Mouse (Mus musculus) spleen, adult 2 months (tissue): ENCODE results near the gene Ppp1r11. TPM values are rescaled to one million over a fixed set of nuclear protein-coding genes. Genes with fewer than 3 reads are reported as not detected.

Experiments
- DNase-seq, 2 experiments: peaks; one replicate each; pipeline versions ENCODE4 v3.0.0 to v3.0.0-alpha.2; 2012 to 2021; ENCODE audit warnings: low spot score in 2 of 2, low read depth in 1 of 2
- H3K27ac ChIP-seq: fragments of 200-500 bp; 2 replicates; pipeline ENCODE4 v1.5.1; 2012; ENCODE audit warnings: low read length, inconsistent platforms; ENCODE audit not compliant: insufficient read depth
- H3K27me3 ChIP-seq: fragments of 200-500 bp; 2 replicates; pipeline ENCODE4 v1.6.1; 2012; ENCODE audit warnings: mild to moderate bottlenecking, moderate library complexity, low read length, inconsistent platforms; ENCODE audit not compliant: control insufficient read depth, insufficient read depth
- H3K36me3 ChIP-seq: fragments of 200-500 bp; 2 replicates; pipeline ENCODE4 v1.6.1; 2012; ENCODE audit warnings: mild to moderate bottlenecking, low read length, inconsistent platforms; ENCODE audit not compliant: control insufficient read depth, insufficient read depth
- H3K4me1 ChIP-seq: fragments of 200-500 bp; 2 replicates; pipeline ENCODE4 v1.6.1; 2011; ENCODE audit warnings: inconsistent platforms; ENCODE audit not compliant: control insufficient read depth, insufficient read depth, insufficient read length
- H3K4me3 ChIP-seq: fragments of 200-500 bp; 2 replicates; pipeline ENCODE4 v1.5.1; 2011; ENCODE audit warnings: mild to moderate bottlenecking, inconsistent platforms; ENCODE audit not compliant: insufficient read depth, insufficient read length; ENCODE audit errors: extremely low read depth
- CTCF ChIP-seq: fragments of 200-500 bp; IDR thresholded peaks from 2 replicates; pipeline ENCODE4 v1.5.1; 2011; ENCODE audit warnings: mild to moderate bottlenecking, inconsistent platforms; ENCODE audit not compliant: insufficient read depth, insufficient read length, insufficient replicate concordance; ENCODE audit errors: extremely low read depth
- POLR2A ChIP-seq: fragments of 200-500 bp; IDR thresholded peaks from 2 replicates; pipeline ENCODE4 v1.6.1; 2011; ENCODE audit warnings: low read depth, low read length, inconsistent platforms
- WGBS: fragments of 180-500 bp; shearing (Covaris S2); methylation state at CpG from one replicate; pipeline ENCODE4 v1.1.7; 2018; 5-methylcytosine and 5-hydroxymethylcytosine counted together
- polyA plus RNA-seq: library from polyadenylated mRNA; depleted of rRNA; stranded (reverse); fragments of >200 nt; gene quantifications from 2 replicates; pipeline ENCODE4 v1.2.3, GENCODE M21; 2012

Gene Ppp1r11
- polyA plus RNA-seq, 1 experiment: 36.3 TPM

- Histone ChIP-seq H3K27ac (no peak overlapping the region), H3K27me3 (no peaks in the 10 kb centered on the region), H3K4me1 (no peaks in the 10 kb centered on the region), H3K4me3 (no peak overlapping the region), H3K36me3 (no peaks in the 10 kb centered on the region)
- DNase-seq: no peak
- TF ChIP-seq POLR2A (no peak), CTCF (no peak)
- WGBS: 60% methylated on average over 4 of the region's 4 CpGs
These were observed 30.3 kb upstream of the Ppp1r11 start for GRCm38 (mm10) chr17:36981845-36982244.

- Histone ChIP-seq H3K4me1 (no peaks in the 10 kb centered on the region), H3K4me3 (no peak within 1 kb of the TSS), H3K27me3 (no peaks in the 10 kb centered on the region), H3K27ac (no peak within 1 kb of the TSS), H3K36me3 (no peaks in the 10 kb centered on the region)
- DNase-seq: no peak
- WGBS: 37% methylated on average over 18 of the region's 18 CpGs
- no peak for TF ChIP-seq POLR2A
- no peak for TF ChIP-seq CTCF
These were observed 29.8 kb upstream of the Ppp1r11 start, which contains the start of gene 2410137M14Rik for GRCm38 (mm10) chr17:36981221-36981813. 2410137M14Rik (minus strand) TSS chr17:36981237.

- Histone ChIP-seq H3K4me3 (no peak overlapping the region), H3K36me3 (no peaks in the 10 kb centered on the region), H3K4me1 (no peaks in the 10 kb centered on the region), H3K27ac (no peak overlapping the region), H3K27me3 (no peaks in the 10 kb centered on the region)
- WGBS: 76% methylated on average over 8 of the region's 8 CpGs
- no peak for TF ChIP-seq POLR2A
- no peak for TF ChIP-seq CTCF
- no peak for DNase-seq
These were observed 21.8 kb upstream of the Ppp1r11 start for GRCm38 (mm10) chr17:36973271-36973787.

DNA sequence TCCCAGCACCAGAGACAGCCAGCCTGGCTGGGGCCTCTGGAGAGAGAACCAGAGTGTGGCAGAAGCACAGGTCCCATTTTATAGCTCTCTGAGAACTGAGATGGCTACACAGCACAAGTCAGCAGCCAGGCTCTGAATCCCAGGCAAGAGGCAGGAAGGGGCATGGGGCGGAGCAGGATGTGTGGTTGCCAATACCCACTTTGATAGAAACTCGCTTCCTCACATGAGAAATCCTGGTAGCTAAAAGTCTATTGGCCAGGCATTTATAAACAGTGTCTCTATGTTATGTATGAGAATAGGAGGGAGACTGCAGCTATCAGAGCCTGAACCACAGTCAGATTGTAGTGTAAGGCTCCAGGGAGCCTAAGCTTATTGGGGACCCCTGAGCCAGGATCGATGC is 21.2 kb upstream of the Ppp1r11 start:
- no peak for DNase-seq
- no peak overlapping the region for H3K27ac ChIP-seq
- H3K4me1 ChIP-seq: no peaks in the 10 kb centered on the region
- TF ChIP-seq POLR2A (no peak), CTCF (no peak)
- WGBS: 37% methylated on average over 3 of the region's 3 CpGs
- no peaks in the 10 kb centered on the region for H3K27me3 ChIP-seq
- no peaks in the 10 kb centered on the region for H3K36me3 ChIP-seq
- no peak overlapping the region for H3K4me3 ChIP-seq

DNA sequence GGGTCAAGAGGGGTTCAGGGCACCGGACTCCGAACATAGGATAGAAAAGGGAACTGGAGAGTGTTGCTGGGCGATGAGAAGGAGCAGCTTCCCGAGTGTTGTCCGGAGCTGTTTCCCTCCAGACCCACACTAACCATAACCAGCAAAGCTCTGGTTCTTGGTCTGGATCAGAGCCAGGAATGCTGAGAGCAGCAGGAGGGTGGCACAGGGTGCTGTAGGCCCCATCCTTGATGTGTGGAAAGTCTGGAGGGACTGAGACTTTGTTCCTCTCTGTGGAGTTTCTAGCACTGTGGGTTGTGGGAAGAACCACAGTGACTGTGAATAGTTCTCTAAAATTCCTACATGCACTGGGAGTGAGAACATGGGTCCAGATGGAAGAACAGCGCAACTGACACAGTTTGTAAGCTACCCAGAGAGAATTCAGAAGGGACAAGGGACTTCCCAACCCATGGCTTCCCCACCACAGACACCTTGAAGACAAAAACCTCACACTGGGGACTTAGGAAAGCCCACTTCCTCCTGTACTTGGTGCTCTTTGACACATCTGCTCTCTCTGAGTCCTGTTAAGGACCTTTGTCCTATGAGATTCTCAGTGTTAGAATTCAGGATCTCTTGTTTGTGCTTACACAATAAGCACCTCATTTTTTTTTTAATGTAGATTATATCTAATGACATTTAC is 19.8 kb upstream of the Ppp1r11 start:
- no peaks in the 10 kb centered on the region for H3K27me3 ChIP-seq
- TF ChIP-seq CTCF (no peak), POLR2A (no peak)
- no peak for DNase-seq
- WGBS: 47% methylated on average over 6 of the region's 6 CpGs
- no peak overlapping the region for H3K4me3 ChIP-seq
- no peaks in the 10 kb centered on the region for H3K36me3 ChIP-seq
- H3K4me1 ChIP-seq: no peaks in the 10 kb centered on the region
- H3K27ac ChIP-seq: no peak overlapping the region

DNA sequence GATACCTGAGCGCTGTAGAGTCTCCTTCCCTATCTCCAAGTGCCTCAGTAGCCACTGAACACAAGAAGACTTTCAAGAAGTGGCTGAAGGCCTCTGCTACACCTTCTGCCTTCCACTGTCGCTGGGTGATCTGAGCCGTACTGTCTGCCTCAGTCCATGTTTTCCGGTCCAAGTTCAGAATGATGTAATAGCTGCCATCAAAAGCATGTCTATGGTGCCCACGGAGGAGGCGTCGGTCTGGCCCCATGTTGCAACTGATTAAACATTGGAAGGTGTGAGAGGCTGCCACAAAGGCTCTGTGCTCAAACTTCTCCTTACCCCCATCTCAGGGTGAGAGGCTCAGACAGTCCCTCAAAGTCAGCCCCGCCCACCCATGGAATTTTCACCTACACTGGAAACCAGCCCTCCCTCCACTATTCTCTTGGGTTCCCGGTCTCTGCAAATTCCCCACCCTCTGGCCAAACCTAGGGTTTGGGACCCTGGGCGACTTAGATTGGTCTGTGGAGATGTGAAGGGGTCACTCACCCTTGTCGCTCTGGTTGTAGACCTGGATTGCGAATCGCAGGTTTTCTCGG is 18.9 kb upstream of the Ppp1r11 start:
- H3K27ac ChIP-seq: no peak overlapping the region
- H3K4me3 ChIP-seq: no peak overlapping the region
- no peaks in the 10 kb centered on the region for H3K36me3 ChIP-seq
- DNase-seq: no peak
- no peaks in the 10 kb centered on the region for H3K4me1 ChIP-seq
- whole genome bisulfite sequencing: 90% methylated on average over 14 of the region's 14 CpGs
- H3K27me3 ChIP-seq: no peaks in the 10 kb centered on the region
- TF ChIP-seq POLR2A (no peak), CTCF (no peak)
